Mouse (Mus musculus): ENCODE measurements at regions not wholly inside any gene's neighbourhood (a gene's known extent, or its start where the extent isn't known, plus 50 kb on each side); places are given as distances from the start of the nearest gene placed in this dataset.
"Not testable (repeated sequence)": the region's sequence is repeated elsewhere in the genome, so short reads cannot be mapped to it uniquely, and the experiment has no call there.

DNA sequence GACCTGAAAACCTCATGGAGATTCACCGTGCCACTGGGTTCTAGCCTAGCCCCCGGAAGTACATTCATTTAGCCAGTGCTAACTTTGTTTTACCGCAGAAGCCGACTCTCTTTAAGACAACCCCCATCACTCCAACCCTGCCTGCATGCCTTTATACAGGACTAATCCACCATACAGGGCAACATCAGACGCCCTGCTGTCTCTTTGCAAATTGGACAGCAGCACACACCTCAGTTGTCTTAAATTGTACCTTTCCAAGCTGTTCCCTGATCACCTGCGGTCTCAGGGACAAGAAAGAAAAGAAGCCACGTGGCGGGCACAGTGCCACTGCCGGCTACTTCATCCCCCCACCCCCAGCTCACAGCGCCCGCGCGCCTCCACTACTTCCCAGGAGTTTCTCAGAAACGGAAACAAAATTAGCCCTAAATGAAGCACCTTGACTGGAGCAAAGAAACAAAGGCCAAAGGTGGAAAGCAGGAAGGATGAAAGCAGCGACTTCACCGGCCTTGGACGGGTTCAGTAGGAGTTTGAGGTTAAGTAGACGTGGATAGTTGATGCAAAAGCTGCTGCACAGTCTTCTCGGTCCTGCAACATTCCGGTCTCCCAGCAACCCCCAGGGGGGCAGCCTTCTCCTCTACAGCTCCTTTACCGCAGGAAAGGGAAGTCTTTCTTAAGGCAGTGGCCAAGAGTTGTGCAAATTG is 120.9 kb upstream of the Dapk1 start:
- Histone ChIP-seq H3K9ac (ENCODE audit: low read depth, low read length) (peak overlapping the region; percentile 7; the same call in 1 of the 2 replicates), H3K4me3 (ENCODE audit: low read depth, low read length) (peak overlapping the region; percentile 30), H3K36me3 (ENCODE audit: control insufficient read depth, insufficient read depth) (no peaks in the 10 kb centered on the region), H3K4me1 (ENCODE audit: control insufficient read depth, low read depth, low read length) (peaks cover 8% of the 10 kb centered on the region), H3K4me2 (ENCODE audit: low read depth, low read length) (peak overlapping the region; percentile 56), H3K27me3 (ENCODE audit: control insufficient read depth, insufficient read depth, low read depth, low read length) (no peaks in the 10 kb centered on the region; the same call in 1 of the 2 replicates), H3K9me3 (replicated peaks; ENCODE audit: control insufficient read depth, low read length) (no peaks in the 10 kb centered on the region), H3K27ac (ENCODE audit: low read length) (peak overlapping the region; percentile 62)
- no peak; the same call in 1 of the 2 replicates for ATAC-seq (ENCODE audit: low read depth)
- 7% methylated on average over 21 of the region's 21 CpGs for WGBS (ENCODE audit: insufficient replicate concordance)

DNA sequence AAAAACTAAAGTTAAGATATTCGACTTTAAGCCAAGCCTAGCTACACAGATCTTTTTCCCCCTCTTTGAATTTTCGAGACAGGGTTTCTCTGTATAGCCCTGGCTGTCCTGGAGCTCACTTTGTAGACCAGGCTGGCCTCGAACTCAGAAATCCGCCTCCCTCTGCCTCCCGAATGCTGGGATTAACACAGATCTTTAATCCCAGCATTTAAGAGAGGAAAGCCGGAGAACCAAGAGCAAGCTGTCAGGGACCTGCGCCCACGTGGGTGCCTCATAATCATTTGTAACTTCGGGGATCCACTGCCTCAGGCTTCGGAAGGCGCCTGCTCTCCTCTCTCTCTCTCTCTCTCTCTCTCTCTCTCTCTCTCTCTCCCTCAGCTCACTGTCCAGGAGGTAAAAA is 120.3 kb upstream of the Dapk1 start:
- H3K27me3 ChIP-seq (ENCODE audit: control insufficient read depth, insufficient read depth, low read depth, low read length): not testable (repeated sequence)

DNA sequence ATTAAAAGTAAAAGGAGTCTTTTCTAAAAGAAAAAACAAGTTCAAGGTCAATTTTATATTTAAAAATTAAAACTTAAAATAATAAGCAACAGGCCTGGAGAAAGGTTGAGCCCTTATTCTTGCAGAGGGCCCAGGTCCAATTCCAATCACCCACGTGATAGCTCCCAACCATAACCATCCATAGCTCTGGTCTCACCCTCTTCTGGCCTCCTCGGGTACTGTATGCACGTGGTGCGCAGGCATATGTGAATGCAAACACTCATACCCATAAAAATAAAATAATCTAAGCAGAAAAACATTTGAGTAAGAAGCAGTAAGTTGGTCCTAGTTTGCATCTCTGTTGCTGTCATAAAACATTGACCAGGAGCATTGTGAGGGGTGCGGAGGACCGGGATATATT is 119.8 kb upstream of the Dapk1 start:
- Histone ChIP-seq H3K36me3 (ENCODE audit: control insufficient read depth, insufficient read depth) (no peaks in the 10 kb centered on the region), H3K9ac (ENCODE audit: low read depth, low read length) (no peak overlapping the region), H3K27me3 (ENCODE audit: control insufficient read depth, insufficient read depth, low read depth, low read length) (no peaks in the 10 kb centered on the region; the same call in 1 of the 2 replicates), H3K4me3 (ENCODE audit: low read depth, low read length) (no peak overlapping the region), H3K4me2 (ENCODE audit: low read depth, low read length) (no peak overlapping the region), H3K9me3 (replicated peaks; ENCODE audit: control insufficient read depth, low read length) (no peaks in the 10 kb centered on the region), H3K4me1 (ENCODE audit: control insufficient read depth, low read depth, low read length) (peaks cover 8% of the 10 kb centered on the region), H3K27ac (ENCODE audit: low read length) (no peak overlapping the region)
- ATAC-seq (ENCODE audit: low read depth): no peak
- WGBS (ENCODE audit: insufficient replicate concordance): 68% methylated on average over 6 of the region's 6 CpGs

More for the DNA sequence above, 120.3 kb upstream of the Dapk1 start:
- H3K4me3 ChIP-seq (ENCODE audit: low read depth, low read length); H3K36me3 ChIP-seq (ENCODE audit: control insufficient read depth, insufficient read depth); H3K4me1 ChIP-seq (ENCODE audit: control insufficient read depth, low read depth, low read length); H3K27ac ChIP-seq (ENCODE audit: low read length); H3K9me3 ChIP-seq (replicated peaks; ENCODE audit: control insufficient read depth, low read length); ATAC-seq (ENCODE audit: low read depth); H3K4me2 ChIP-seq (ENCODE audit: low read depth, low read length); H3K9ac ChIP-seq (ENCODE audit: low read depth, low read length): not testable (repeated sequence)
- WGBS (ENCODE audit: insufficient replicate concordance): 64% methylated on average over 11 of the region's 11 CpGs

DNA sequence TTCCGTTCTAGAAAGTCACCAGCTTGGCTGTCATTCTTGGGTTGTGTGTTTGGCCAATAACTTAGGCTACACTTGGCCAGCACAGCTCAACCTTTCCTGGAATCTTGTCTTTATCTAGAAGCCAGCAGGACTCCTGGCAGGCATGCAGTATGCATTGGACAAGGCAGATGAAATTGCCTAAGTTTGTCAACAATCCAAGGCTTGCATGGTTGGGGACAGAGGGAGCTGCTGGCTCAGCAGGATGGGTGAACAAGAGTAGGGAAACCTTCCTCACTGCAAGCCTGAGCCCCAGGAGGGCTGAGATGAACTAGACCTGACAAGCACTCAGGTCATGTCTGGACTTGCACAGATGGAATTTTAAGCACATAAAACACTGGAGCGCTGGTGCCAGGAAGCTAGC is 115.6 kb upstream of the Dapk1 start:
- no peak overlapping the region for H3K4me2 ChIP-seq (ENCODE audit: low read depth, low read length)
- ATAC-seq (ENCODE audit: low read depth): no peak
- no peak overlapping the region for H3K27ac ChIP-seq (ENCODE audit: low read length)
- H3K9me3 ChIP-seq (replicated peaks; ENCODE audit: control insufficient read depth, low read length): no peaks in the 10 kb centered on the region
- H3K9ac ChIP-seq (ENCODE audit: low read depth, low read length): no peak overlapping the region
- H3K27me3 ChIP-seq (ENCODE audit: control insufficient read depth, insufficient read depth, low read depth, low read length): no peaks in the 10 kb centered on the region
- no peaks in the 10 kb centered on the region for H3K36me3 ChIP-seq (ENCODE audit: control insufficient read depth, insufficient read depth)
- no peak overlapping the region for H3K4me3 ChIP-seq (ENCODE audit: low read depth, low read length)
- H3K4me1 ChIP-seq (ENCODE audit: control insufficient read depth, low read depth, low read length): no peaks in the 10 kb centered on the region; the same call in 1 of the 2 replicates
- 56% methylated on average over 2 of the region's 2 CpGs for WGBS (ENCODE audit: insufficient replicate concordance)

DNA sequence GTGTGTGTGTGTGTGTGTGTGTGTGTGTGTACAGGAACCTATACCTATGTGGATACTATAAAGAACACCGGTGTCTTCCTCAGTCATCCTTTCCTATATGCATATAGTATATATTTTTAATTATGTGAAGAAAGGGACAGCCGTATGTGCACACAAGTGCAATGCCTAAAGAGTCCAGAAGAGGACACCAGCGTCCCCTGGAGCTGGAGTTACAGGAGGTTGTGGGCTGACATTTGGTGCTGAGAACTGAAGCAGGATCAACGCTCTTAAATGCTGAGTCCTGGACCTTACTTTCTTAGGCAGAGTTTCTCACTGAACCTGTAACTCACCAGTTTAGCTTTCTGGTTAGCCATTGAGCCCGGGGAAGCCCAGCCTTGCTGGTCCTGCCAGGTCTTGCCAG is 114.9 kb upstream of the Dapk1 start:
- Histone ChIP-seq H3K27ac (ENCODE audit: low read length) (no peak overlapping the region), H3K27me3 (ENCODE audit: control insufficient read depth, insufficient read depth, low read depth, low read length) (no peaks in the 10 kb centered on the region), H3K4me1 (ENCODE audit: control insufficient read depth, low read depth, low read length) (no peaks in the 10 kb centered on the region), H3K9me3 (replicated peaks; ENCODE audit: control insufficient read depth, low read length) (no peaks in the 10 kb centered on the region), H3K4me3 (ENCODE audit: low read depth, low read length) (no peak overlapping the region), H3K9ac (ENCODE audit: low read depth, low read length) (no peak overlapping the region), H3K4me2 (ENCODE audit: low read depth, low read length) (no peak overlapping the region), H3K36me3 (ENCODE audit: control insufficient read depth, insufficient read depth) (no peaks in the 10 kb centered on the region)
- 71% methylated on average over 5 of the region's 5 CpGs for WGBS (ENCODE audit: insufficient replicate concordance)
- ATAC-seq (ENCODE audit: low read depth): no peak

DNA sequence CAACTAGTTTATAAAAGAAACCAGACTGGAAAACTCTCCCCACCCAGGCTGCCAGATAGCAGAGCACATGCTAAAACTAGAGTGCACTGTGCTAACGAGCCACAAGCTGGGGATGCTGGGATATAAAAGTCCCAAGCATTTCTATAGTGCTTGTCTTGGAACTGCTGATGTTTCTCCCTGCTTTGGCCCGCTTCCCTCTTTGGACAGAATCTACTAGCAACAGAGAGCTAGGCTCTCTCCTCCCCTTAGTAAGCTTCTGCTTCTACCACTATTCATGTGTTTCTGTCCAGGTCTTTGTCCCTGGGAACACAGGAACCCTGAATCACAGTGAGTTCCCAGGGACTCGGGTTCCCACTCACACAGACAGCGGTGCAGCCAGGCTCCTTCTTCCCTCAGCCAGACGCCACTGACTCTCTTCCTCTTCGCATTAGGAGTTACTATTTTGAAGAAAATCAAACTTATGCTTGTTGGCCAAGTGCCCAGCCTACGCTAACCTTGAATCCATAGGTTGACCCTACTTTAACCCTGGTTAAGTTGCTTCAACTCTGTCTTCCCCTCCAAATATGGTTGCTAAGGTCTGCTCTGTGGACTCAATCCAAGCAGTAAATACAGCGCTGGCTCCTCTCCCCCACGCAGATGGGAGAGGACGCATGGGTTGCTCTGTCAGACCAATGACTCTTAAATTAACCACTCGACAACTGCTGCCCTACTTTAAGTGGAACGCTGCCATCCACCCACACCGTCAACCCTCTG is 113.4 kb upstream of the Dapk1 start:
- Histone ChIP-seq H3K4me1 (ENCODE audit: control insufficient read depth, low read depth, low read length) (no peaks in the 10 kb centered on the region), H3K36me3 (ENCODE audit: control insufficient read depth, insufficient read depth) (no peaks in the 10 kb centered on the region), H3K4me3 (ENCODE audit: low read depth, low read length) (no peak overlapping the region), H3K4me2 (ENCODE audit: low read depth, low read length) (no peak overlapping the region), H3K9ac (ENCODE audit: low read depth, low read length) (no peak overlapping the region), H3K9me3 (replicated peaks; ENCODE audit: control insufficient read depth, low read length) (no peaks in the 10 kb centered on the region), H3K27me3 (ENCODE audit: control insufficient read depth, insufficient read depth, low read depth, low read length) (no peaks in the 10 kb centered on the region), H3K27ac (ENCODE audit: low read length) (no peak overlapping the region)
- WGBS (ENCODE audit: insufficient replicate concordance): 58% methylated on average over 13 of the region's 13 CpGs
- no peak for ATAC-seq (ENCODE audit: low read depth)

DNA sequence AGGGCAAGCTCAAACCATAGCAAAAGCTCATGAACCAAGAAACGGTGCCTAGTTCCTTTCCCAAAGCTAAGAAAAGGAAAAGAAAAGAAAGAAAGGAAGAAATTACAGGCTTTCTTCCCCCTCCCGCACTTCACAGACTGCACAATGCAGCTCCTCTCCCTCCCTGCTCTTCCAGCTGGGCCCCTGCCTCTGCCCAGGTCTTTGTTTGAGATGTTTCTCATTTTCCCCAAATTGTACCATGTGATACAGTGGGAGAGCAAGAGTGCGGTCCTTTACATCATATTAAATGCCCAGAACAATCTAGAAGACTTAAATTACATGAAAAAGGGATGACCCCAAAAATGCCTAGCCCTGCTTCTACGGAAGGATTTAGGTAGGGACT is 112.9 kb upstream of the Dapk1 start:
- Histone ChIP-seq H3K27ac (ENCODE audit: low read length) (no peak overlapping the region), H3K4me2 (ENCODE audit: low read depth, low read length) (no peak overlapping the region)

DNA sequence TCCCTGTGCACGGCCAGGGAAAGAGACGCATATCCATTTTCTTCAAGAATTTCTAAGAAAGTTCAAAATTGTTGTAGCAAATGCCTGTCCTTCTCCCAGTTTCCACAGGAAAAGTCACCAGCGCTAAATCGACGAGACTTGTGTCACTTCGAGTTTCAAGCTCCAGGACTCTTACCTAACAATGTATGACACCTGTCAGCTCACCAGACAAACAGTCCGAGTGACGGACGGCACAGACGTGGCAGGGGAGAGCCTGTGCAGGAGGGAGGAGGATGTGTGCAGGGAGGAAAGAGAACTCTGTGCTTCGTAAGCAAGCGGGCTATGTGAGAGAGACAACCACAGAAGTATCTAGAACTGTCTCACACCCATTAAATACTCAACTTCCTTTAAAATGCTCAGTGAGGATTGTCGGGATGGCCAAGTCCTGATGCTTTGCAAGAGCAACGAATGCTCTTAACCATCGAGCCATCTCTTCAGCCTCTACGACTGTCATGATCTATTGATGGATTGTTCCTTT is 109.7 kb upstream of the Dapk1 start:
- H3K9ac ChIP-seq (ENCODE audit: low read depth, low read length): no peak overlapping the region
- H3K4me1 ChIP-seq (ENCODE audit: control insufficient read depth, low read depth, low read length): no peaks in the 10 kb centered on the region
- ATAC-seq (ENCODE audit: low read depth): peak; percentile 30; the same call in 1 of the 2 replicates
- WGBS (ENCODE audit: insufficient replicate concordance): 21% methylated on average over 16 of the region's 16 CpGs
- H3K27me3 ChIP-seq (ENCODE audit: control insufficient read depth, insufficient read depth, low read depth, low read length): no peaks in the 10 kb centered on the region
- no peaks in the 10 kb centered on the region for H3K9me3 ChIP-seq (replicated peaks; ENCODE audit: control insufficient read depth, low read length)
- H3K27ac ChIP-seq (ENCODE audit: low read length): no peak overlapping the region
- no peak overlapping the region for H3K4me3 ChIP-seq (ENCODE audit: low read depth, low read length)
- no peak overlapping the region for H3K4me2 ChIP-seq (ENCODE audit: low read depth, low read length)
- no peaks in the 10 kb centered on the region for H3K36me3 ChIP-seq (ENCODE audit: control insufficient read depth, insufficient read depth)

More for the DNA sequence above, 112.9 kb upstream of the Dapk1 start:
- WGBS (ENCODE audit: insufficient replicate concordance): 60% methylated on average over 4 of the region's 4 CpGs
- no peak for ATAC-seq (ENCODE audit: low read depth)
- Histone ChIP-seq H3K4me3 (ENCODE audit: low read depth, low read length) (no peak overlapping the region), H3K27me3 (ENCODE audit: control insufficient read depth, insufficient read depth, low read depth, low read length) (no peaks in the 10 kb centered on the region), H3K4me1 (ENCODE audit: control insufficient read depth, low read depth, low read length) (no peaks in the 10 kb centered on the region), H3K9me3 (replicated peaks; ENCODE audit: control insufficient read depth, low read length) (no peaks in the 10 kb centered on the region), H3K36me3 (ENCODE audit: control insufficient read depth, insufficient read depth) (no peaks in the 10 kb centered on the region), H3K9ac (ENCODE audit: low read depth, low read length) (no peak overlapping the region)

DNA sequence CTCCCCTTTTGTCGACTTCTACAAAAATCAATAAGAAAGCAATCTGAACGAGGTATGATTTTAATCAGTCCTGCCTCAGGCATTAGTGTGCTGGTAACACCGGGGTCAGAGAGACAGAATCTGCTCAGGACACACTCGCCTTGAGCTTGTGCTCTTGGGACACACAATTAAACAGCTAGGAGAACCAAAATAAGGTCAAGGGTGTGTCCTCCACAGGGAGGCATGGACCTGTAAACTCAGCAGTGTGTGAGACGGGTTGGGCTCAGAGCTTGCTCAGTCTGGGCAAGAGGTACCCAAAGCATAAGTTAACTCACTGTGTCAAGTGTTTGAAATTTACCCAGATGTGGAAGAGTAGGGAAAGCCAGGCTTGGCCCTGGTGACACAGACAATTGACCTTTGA is 107.9 kb upstream of the Dapk1 start:
- no peaks in the 10 kb centered on the region for H3K9me3 ChIP-seq (replicated peaks; ENCODE audit: control insufficient read depth, low read length)
- no peak overlapping the region for H3K9ac ChIP-seq (ENCODE audit: low read depth, low read length)
- no peak for ATAC-seq (ENCODE audit: low read depth)
- H3K4me2 ChIP-seq (ENCODE audit: low read depth, low read length): no peak overlapping the region
- H3K36me3 ChIP-seq (ENCODE audit: control insufficient read depth, insufficient read depth): no peaks in the 10 kb centered on the region
- H3K4me1 ChIP-seq (ENCODE audit: control insufficient read depth, low read depth, low read length): no peaks in the 10 kb centered on the region
- no peak overlapping the region for H3K4me3 ChIP-seq (ENCODE audit: low read depth, low read length)
- no peaks in the 10 kb centered on the region for H3K27me3 ChIP-seq (ENCODE audit: control insufficient read depth, insufficient read depth, low read depth, low read length)
- WGBS (ENCODE audit: insufficient replicate concordance): 55% methylated on average over 5 of the region's 5 CpGs
- H3K27ac ChIP-seq (ENCODE audit: low read length): no peak overlapping the region
